Mouse (Mus musculus): ENCODE results near the gene Colgalt2.

Colgalt2 gene

DNA sequence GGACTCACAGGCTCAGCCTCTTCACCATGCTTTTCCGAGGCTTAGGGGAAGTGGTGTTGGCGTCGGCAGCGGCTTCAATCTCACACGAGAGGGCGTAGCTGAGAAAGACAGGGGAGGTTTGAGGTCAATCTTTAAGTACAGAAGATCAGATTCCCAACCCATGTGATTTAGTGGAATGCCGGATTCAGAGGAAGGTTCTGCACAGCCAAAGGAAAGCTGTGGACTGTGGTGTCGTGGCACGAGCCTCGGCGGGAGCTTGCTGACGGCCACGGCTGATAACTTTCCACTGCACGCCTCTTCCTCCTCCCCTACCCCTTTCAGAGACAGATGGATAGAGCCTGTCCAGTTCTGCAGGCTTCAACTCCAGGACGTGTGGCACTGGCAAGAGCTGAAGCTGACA lies 131.9 kb downstream of the Colgalt2 start:
- no peak for DNase-seq (ENCODE audit: low read depth, low spot score)

DNA sequence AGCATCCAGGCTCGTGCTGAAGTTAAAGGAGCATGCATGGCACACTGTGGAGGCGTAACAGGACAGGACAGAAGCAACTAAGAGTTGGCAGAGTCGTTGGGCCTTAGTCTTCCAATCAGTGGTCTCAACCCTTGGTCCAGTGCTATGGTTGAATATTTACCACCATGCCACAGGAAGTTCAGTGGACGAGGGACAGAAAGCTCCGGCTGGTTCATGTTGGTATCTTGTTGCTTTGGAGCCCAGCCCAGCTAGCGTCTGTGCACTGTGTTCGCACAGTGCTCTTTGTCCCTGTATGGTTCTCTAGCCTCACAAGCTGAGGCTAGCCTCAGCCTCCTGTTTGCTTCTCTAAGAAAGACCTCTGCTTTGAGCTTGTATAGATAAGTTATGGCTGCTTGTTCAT lies 134.9 kb downstream of the Colgalt2 start:
- no peak for DNase-seq (ENCODE audit: low read depth, low spot score)

GRCm38 (mm10) chr1:152536416-152537018 lies 136.9 kb downstream of the Colgalt2 start:
- peak; percentile 96 for DNase-seq (ENCODE audit: low read depth, low spot score)

GRCm38 (mm10) chr1:152537186-152537585 lies 137.6 kb downstream of the Colgalt2 start:
- no peak for DNase-seq (ENCODE audit: low read depth, low spot score)

DNA sequence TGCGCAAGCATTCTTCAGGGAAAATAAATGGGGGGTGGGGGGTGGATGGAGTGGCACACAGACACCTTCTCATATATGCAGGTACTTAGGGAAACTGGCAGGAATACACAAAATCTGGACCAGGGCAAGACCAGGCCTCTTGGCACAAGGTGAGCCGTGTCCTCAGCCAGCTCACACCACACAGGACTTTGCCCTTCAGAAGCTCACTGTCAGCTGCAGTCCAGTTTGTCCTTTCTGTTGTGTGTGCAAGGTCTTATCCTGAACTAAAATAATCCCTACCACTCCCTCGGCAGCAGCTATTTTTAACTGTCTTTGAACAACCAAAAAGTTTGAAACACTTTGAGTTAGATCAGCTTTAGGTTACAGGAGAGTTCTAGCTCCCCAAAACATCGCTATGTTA lies 139.2 kb downstream of the Colgalt2 start:
- no peak for DNase-seq (ENCODE audit: low read depth, low spot score)

DNA sequence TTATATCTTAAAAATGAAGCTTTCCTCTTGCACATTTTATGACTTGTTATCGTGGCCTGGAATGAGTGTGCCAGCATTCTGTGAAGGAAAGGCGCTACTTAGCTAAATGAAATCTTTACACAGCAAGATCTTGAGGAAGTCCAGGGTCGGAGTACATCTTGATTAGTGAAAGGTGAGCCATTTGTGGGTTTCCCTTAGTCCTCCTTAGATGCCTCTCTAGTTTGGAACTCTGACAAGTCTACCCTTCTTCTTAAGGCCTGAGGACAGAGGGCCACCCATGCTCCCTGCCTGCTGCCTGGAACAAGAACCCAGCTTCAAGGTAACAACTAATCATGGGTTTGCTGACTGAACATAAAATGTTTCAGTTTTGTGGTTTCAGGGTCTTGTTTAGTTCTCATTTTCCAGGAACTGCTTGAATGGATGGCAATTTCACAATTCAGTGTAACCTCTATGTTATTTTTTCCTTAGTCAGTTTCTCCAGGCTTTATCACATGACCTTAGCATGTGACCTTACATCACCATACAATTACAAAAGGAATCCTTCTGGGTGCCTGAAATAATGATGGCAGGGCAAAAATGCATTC lies 140.8 kb downstream of the Colgalt2 start:
- peak; percentile 73 for DNase-seq (ENCODE audit: low read depth, low spot score)

DNA sequence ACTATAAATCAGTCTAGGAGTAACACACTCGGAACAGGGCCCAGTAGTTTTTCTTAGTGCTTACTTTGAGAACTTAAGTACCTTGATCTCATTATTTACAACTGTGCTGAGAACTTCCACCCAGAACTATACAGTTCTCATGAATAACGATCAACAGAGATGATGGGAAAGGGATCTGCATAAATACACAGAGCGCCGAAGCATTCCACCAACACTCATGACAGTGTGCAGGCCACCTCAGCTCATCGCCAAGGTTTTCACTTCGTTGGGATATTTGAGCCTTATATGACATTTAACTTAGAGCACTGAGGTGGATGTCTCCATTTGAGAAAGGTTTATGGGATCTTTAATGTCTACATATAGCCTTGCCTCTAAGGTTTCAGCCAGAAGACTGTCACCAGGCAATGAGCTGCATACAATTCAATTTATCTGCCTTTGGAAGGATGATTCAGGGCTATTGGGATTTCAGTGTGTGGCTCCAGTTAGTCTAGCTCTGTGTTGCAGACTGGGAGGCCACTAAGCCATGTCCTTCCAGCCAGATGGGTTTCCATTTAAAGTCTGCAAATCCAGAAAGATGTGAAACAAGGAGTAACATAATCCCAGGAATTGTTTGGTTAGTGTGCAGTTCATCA lies 143.2 kb downstream of the Colgalt2 start:
- DNase-seq (ENCODE audit: low read depth, low spot score), result no peak

- DNase-seq (ENCODE audit: low read depth, low spot score), result no peak
Observed at GRCm38 (mm10) chr1:152543449-152544159, 144.0 kb downstream of the Colgalt2 start.

GRCm38 (mm10) chr1:152549061-152549738 lies 149.6 kb downstream of the Colgalt2 start:
- DNase-seq (ENCODE audit: low read depth, low spot score), result no peak

DNA sequence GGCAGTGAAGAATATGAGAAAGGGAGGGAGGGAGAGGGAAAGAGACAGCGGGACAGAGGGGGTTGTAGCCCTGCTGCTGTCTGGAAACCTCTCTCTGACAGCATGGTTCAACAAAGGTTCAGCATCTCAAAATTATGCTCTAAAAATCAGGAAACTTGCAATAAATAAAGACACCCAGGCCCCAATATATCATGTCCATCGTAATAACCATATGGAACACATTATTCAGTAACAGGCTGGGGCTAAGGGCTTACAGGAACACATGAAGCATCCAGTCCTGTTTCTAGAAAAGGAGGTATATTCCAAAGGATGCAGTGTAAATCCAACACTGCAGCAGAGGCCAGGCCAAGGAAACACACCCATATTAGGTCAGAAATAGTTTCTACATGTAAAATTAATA lies 150.9 kb downstream of the Colgalt2 start:
- DNase-seq (ENCODE audit: low read depth, low spot score), result peak; percentile 50

- DNase-seq (ENCODE audit: low read depth, low spot score), result peak; percentile 59
Observed at GRCm38 (mm10) chr1:152550973-152551372, 151.3 kb downstream of the Colgalt2 start.

DNA sequence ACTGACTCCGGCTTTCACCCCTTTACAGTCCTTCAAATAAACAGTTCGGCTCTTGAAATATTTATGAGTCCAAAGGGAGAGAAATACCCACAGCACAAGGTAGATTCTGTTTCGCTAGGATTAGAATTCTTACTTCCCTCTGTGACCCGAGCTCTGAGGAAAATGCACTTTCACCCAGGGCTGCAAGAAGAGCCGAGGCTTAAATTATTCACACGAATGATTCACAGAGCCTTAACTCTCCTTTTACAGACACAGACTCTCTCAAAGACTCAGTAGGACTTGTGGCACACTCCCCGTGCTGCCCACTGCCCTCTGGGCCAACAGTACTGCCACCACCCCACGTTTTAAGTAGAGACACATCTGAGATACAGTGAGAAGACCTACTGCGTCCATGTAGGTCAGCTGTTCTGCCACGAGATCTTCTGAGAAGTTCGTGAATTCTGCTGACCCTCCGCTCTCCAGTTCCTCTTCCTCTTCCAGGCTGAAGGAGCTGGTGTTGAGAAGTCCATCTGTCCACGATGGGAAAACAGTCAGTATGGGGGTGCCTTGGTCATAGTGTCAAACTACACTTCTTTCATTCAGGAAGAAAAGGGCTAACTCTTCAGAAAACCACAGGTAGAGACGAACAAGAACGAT lies 154.4 kb downstream of the Colgalt2 start:
- DNase-seq (ENCODE audit: low read depth, low spot score), result no peak

DNA sequence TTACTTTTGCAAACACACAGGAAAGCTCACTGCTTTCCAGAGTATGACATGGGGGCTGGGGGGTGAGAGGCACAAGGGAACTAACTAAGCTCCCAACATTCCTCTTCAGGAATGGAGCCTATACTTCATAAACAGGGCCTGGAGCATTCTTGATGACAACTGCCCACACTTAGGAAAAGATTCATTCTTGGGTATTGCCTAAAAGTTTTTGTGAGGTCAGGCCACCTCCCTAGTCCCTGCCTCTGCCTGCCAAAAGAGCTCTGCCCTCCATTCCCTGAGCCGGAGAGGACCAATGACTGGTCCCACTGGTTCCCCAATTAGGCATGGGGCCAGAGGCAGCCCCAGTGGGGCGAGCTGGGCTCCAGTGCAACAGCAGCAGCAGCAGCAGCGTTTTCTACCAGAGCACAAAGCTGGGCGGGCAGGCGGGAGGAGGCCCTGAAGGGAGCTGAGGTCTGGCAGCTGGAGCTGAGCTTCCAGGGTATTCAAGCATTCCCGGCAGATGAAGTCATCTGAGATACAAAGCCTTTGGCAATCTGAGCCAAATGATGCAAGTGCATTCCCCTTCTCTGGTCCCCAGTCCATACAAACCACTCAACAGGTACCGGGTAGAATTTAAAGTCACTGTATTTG lies 156.4 kb downstream of the Colgalt2 start:
- DNase-seq (ENCODE audit: low read depth, low spot score), result peak; percentile 98

- no peak for DNase-seq (ENCODE audit: low read depth, low spot score)
Observed at GRCm38 (mm10) chr1:152556576-152557281, 157.1 kb downstream of the Colgalt2 start.

All from 3T3-L1 (cell line).